Mouse (Mus musculus) natural killer cell, adult 2 months (primary cell): ENCODE measurements around the gene Bcl9.

Experiments
- DNase-seq, 2 experiments: peaks; one replicate each; pipeline ENCODE4 v3.0.0; 2022; ENCODE audit warnings: low spot score in 2 of 2

Gene Bcl9

GRCm38 (mm10) chr3:97296941-97297552 is 670 bp downstream of the Bcl9 start:
- DNase-seq, result peak in 1 of 2 experiments; percentile 1

- peak; percentile 5 to 59 for DNase-seq
These were observed 3.4 kb downstream of the Bcl9 start for GRCm38 (mm10) chr3:97294334-97294733.

GRCm38 (mm10) chr3:97284878-97285277 is 12.8 kb downstream of the Bcl9 start:
- no peak for DNase-seq

- no peak for DNase-seq
These were observed 13.7 kb downstream of the Bcl9 start for GRCm38 (mm10) chr3:97284056-97284455.

GRCm38 (mm10) chr3:97281426-97281825 is 16.3 kb downstream of the Bcl9 start:
- no peak for DNase-seq

GRCm38 (mm10) chr3:97275708-97276107 is 22.0 kb downstream of the Bcl9 start:
- DNase-seq, result no peak

- DNase-seq, result no peak
These were observed 23.0 kb downstream of the Bcl9 start for GRCm38 (mm10) chr3:97274516-97275230.

GRCm38 (mm10) chr3:97273876-97274275 is 23.8 kb downstream of the Bcl9 start:
- no peak for DNase-seq

- no peak for DNase-seq
These were observed 31.9 kb downstream of the Bcl9 start for GRCm38 (mm10) chr3:97265667-97266415.

- no peak for DNase-seq
These were observed 35.5 kb downstream of the Bcl9 start for GRCm38 (mm10) chr3:97262235-97262634.

- DNase-seq, result no peak
These were observed 41.9 kb downstream of the Bcl9 start for GRCm38 (mm10) chr3:97255706-97256339.

- DNase-seq, result no peak
These were observed 42.8 kb downstream of the Bcl9 start for GRCm38 (mm10) chr3:97254861-97255465.

GRCm38 (mm10) chr3:97253823-97254600 is 43.7 kb downstream of the Bcl9 start:
- DNase-seq, result no peak

- no peak for DNase-seq
These were observed 44.8 kb downstream of the Bcl9 start for GRCm38 (mm10) chr3:97252896-97253295.

GRCm38 (mm10) chr3:97242629-97243167 is 55.0 kb downstream of the Bcl9 start:
- DNase-seq, result no peak

- DNase-seq, result no peak
These were observed 55.9 kb downstream of the Bcl9 start for GRCm38 (mm10) chr3:97241826-97242225.

GRCm38 (mm10) chr3:97239793-97240192 is 57.9 kb downstream of the Bcl9 start:
- DNase-seq, result no peak

GRCm38 (mm10) chr3:97239316-97239715 is 58.4 kb downstream of the Bcl9 start:
- no peak for DNase-seq

GRCm38 (mm10) chr3:97238521-97238920 is 59.2 kb downstream of the Bcl9 start:
- DNase-seq, result no peak

GRCm38 (mm10) chr3:97237403-97237802 is 60.3 kb downstream of the Bcl9 start:
- DNase-seq, result no peak

GRCm38 (mm10) chr3:97234797-97235196 is 62.9 kb downstream of the Bcl9 start:
- DNase-seq, result no peak
